Mouse (Mus musculus): ENCODE data around the gene Rab4b.
A peak's percentile ranks its signal among the peaks of the same experiment; 100 is the strongest.

Rab4b gene

DNA sequence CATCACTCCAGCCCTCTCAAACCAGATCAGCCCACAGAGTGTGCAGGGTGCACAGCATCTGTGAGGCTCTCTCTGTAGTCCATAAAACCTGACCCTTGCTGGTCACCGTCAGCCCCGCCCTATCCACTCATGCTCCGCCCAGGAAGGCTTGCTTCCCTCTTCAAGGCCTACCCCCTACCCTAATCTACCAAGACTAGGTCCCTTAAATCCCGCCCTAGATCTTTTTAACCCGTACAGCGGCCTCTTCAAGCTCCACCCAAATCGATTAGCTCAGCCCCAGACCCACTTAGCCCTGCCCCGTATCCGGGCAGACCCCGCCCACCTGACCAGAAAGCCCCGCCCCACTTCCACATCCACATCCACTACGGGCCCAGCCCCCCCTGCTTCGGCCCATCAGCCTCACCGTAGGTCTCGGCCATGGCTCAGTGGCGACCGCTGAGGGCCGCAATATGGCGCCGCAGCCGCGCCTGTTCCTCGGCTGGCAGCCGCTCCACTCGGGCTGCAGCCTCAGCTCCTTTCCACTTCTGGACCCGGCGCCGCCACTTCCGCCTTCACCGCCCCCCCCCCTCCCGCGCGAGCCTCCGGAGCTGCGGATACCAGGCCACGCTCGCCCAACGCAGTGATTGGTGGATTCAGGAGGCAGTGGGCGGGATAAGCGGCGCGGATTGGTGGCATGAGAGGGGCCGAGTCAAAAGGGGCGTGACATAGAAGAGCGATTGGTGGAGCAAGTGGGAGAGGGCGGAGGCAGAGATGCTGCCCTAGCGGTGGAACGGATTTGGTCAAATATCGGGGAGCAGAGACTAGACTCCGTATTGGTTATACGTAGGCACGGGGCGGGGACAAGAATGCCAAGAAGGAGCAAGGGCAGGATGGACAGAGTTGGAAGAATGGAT is at the start of gene Rab4b:
Rab4b (minus strand) TSS at position 573 of the 893 bp plus-strand sequence.
- DNase-seq: peak; percentile 98

DNA sequence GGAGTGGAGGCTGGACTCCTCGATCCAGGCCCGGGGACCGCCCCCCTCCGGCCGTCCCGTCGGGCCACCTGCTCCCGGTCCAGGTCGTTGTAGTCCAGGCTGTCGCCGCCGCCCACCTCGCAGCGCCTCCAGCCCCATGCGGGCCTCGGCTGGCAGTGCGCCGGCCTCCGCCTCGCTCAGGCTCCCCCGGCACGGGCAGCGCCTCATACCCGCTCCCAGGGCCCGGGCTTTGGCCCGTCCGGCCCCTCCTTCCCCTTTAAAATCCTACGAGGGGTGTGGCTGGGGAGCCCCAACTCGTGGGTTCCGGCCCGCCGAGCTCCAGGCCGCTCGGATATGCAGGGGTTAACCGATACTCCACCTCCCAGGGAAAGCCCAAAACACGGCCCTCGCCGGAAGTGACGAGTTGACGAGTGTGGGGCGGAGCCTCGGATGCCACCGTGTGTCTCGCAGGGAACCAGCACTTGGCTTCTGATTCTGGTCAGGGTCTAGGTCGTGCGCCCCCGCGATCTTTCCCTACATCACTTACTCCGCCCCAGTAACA is 49.7 kb upstream of the Rab4b start, which contains the start of gene Itpkc:
Itpkc (minus strand) TSS at position 381 of the 541 bp plus-strand sequence.
- peak; percentile 98 for DNase-seq

DNA sequence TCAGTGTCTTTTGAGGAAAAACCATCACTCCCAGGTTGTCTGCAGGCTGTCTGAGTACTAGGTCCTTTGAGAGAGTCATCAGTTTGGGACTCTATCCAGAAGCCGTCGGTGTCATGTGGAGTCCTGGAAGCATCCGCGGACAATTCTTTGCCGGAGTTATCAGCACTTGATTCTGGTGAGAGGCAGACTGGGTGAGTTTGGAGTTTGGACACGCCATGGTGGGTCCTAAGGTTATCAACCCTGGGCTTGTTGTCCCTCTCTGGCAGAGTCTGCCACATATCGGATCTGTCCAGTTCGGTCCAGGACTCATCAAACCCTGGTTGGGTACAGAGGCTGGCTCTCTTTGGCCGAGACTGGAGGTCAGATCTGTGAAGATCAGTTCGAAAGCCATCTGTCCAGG is 49.0 kb upstream of the Rab4b start:
- DNase-seq: no peak

GRCm38 (mm10) chr7:27227276-27227675 is 48.6 kb upstream of the Rab4b start:
- no peak for DNase-seq

DNA sequence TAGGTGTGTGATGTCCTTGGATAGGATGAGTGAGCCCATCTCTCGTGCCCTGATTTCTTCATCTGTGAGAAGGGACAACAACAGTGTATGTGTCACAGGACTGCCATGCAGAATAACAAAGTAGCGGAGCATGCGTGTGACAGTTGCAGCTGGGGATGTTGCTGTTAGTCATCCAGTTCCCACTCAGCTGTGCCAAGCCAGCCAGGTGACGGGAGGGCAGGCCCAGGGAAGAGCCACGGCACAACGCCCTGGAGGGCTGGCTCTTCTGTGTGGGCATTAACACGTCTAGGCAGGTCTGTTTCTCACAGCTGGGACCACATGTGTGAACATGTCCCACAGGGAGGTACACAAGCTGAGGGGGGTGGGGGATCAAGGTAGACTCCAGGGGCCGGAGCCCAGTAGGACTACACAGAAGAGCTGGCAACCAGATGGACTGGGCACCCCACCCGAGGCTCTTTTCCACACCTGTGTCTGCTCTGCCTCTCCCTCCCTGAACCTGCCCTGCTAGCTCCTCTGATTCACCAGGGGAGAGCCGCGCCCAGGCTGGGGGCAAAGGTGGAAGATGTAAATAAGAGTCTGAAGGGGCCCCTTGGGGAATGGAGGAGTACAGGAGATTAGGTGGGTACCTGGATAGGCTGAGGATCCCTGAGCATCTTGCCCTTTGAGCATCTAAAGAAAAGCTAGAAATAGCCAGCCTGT is 46.3 kb upstream of the Rab4b start:
- no peak for DNase-seq

GRCm38 (mm10) chr7:27222538-27222937 is 43.8 kb upstream of the Rab4b start:
- no peak for DNase-seq

- no peak for DNase-seq
Measured at GRCm38 (mm10) chr7:27221939-27222338, 43.2 kb upstream of the Rab4b start.

DNA sequence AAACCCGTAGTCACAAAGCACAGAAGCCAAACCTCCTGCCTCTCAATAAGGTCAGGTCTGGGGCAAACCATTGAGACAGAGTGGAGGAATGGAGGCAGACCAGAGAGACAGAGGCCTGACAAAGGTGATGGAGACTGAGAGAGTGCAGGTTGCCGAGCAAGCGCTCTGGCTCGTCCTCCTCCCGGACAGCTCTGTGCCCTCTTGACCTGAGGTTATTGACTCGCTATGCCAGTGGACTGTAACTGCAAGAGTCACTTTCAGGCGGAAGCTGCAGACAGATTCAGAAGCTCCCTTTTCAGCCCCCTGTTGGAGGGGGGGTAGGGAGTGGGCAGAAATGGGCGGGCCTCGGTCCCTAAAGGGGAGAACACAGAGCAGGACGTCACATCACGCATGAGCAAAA is 41.2 kb upstream of the Rab4b start:
- no peak for DNase-seq

GRCm38 (mm10) chr7:27218586-27218985 is 39.9 kb upstream of the Rab4b start:
- no peak for DNase-seq

- DNase-seq: no peak
Measured at GRCm38 (mm10) chr7:27212626-27213025, 33.9 kb upstream of the Rab4b start.

DNA sequence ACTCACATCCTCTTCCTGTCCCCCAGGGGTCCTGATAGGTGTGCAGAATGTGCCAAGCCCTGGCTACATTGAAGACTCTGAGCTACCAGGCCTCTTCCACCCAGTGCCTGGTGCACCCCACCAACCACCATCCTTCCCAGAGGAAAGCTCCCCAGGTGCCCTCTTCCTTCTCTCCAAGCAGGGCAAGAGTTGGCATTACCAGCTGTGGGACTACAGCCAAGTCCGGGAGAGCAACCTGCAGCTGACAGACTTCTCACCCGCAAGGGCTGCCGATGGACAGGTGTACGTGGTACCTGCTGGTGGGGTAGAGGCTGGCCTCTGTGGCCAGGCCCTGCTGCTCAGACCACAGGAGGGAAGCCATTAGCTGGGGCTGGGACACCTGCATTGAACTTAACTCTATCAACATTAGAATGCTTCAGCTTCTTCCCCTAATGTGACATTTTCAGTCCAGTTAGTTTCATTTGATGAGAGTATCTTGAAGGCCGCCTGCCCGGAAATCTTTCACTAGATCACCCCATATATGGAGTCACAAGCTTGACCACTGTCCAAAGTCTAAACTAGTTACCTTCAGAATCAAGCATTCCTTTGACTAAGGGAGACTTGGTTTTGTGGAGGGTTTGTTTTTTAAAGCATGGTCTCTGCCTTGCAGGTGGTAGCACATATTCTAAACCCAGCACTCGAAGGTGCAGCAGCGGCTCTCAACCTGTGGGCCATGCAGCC is 25.2 kb upstream of the Rab4b start:
- DNase-seq: no peak

GRCm38 (mm10) chr7:27198779-27199178 is 20.1 kb upstream of the Rab4b start:
- no peak for DNase-seq

DNA sequence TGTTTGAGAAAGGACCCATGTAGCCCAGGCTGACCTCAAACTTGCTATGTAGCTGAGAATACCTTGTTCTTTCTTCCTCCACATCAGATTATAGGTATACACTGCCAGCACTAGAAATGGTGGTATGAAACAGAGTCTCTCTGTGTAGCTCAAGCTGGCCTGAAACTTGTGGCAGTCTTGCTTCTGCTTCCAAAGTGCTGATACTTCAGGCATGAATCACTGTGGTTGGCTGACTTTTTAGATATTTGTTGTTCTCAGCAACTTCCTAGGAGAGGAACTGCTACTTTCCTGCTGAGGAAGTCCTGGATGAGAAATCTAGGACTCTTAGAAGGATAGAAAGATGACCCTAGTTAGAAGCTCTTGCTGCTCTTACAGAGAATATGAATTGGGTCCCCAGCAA is 19.7 kb upstream of the Rab4b start:
- no peak for DNase-seq

- no peak for DNase-seq
Measured at GRCm38 (mm10) chr7:27197634-27198033, 18.9 kb upstream of the Rab4b start.

DNA sequence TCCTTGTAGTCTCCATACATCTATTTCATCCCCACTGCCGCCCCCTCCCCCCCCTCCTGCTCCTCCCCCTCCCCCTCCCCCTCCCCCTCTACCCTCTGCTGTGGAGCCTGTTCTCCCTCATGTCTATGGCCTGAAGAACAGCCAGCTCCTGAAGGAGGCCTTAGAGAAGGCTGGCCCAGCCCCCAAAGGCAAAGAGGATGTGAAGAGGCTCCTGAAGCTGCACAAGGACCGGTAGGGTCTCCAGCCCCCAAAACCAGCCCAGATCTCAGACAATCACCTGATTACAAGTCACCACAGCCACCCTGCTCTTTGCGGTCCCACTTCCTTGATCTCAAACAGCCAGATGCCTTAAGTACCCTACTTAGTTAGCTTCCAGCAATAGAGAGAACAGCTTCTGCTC is 18.4 kb upstream of the Rab4b start:
- no peak for DNase-seq

GRCm38 (mm10) chr7:27195681-27196611 is 17.2 kb upstream of the Rab4b start, which contains the start of the genes BC024978 and Snrpa:
BC024978 (plus strand) TSS chr7:27195781.
Snrpa (minus strand) TSS chr7:27196271.
- peak; percentile 97 for DNase-seq

- no peak for DNase-seq
Measured at GRCm38 (mm10) chr7:27193731-27194130, 15.0 kb upstream of the Rab4b start.

DNA sequence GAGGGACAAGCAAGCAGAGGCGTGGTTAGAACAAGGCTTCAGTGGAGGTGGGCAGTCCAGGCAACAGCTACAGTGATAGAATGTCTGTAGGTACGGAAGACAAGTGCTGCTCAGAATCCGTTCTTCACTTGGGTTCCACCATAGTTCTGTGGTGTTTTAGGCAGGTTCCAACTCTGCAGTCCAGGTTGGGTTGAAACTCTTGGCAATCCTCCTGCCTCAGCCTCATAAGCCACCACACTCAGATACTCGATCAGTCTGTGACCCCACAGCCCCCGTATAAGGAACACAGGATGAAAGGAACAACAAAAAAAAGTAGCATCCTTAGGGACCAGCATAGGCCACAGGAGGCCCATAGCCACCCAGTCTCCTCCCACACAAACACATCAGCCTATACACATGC is 13.7 kb upstream of the Rab4b start:
- DNase-seq: no peak

GRCm38 (mm10) chr7:27189271-27189931 is 10.7 kb upstream of the Rab4b start:
- DNase-seq: no peak

GRCm38 (mm10) chr7:27185986-27186385 is 7.3 kb upstream of the Rab4b start:
- DNase-seq: no peak

DNA sequence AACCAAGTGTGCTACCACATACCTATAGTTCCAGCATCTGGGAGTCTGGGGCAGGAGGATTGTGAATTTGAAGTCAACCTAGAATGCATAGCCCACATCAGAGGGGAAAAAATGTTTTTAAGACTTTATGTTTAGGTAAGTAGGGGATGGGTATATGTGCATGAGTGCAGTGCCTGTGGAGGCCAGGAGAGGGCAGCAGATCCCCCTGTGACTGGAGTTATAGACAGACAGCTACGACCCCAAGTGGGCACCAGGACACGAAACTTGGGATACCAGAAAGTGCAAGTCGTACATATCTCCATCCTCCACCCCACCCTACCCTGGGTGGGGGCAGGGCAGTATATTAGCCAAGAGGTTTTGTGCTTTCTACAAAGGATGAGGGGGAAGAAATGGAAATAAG is 6.3 kb upstream of the Rab4b start:
- DNase-seq: peak; percentile 49

All from embryo, embryonic 11 days (tissue).